Mouse (Mus musculus) lung, embryonic 14.5 days (tissue): Measurements from ENCODE around the gene Ttc38. TPM values are rescaled to one million over a fixed set of nuclear protein-coding genes. Genes with fewer than 3 reads are reported as not detected.

Source experiments
- ATAC-seq: fragments of 200-750 bp; cut with Nextera tagmentation; 2 replicates; pipeline ENCODE4 v1.8.0; 2017; ENCODE audit warnings: mild to moderate bottlenecking, moderate TSS enrichment, moderate library complexity; ENCODE audit not compliant: insufficient read depth
- DNase-seq: peaks from one replicate; pipeline ENCODE4 v3.0.0-alpha.2; 2015
- H3K27ac ChIP-seq: fragments of 300-500 bp; sonication (generic); 2 replicates; pipeline ENCODE4 v1.5.1; 2014; ENCODE audit warnings: low read depth, mild to moderate bottlenecking, moderate library complexity
- H3K27me3 ChIP-seq: fragments of 300-500 bp; sonication (generic); 2 replicates; pipeline ENCODE4 v1.6.1; 2014; ENCODE audit warnings: low read length, control low read depth; ENCODE audit not compliant: insufficient read depth
- H3K36me3 ChIP-seq: fragments of 300-500 bp; sonication (generic); 2 replicates; pipeline ENCODE4 v1.6.1; 2014; ENCODE audit warnings: control low read depth; ENCODE audit not compliant: insufficient read depth
- H3K4me1 ChIP-seq: fragments of 300-500 bp; sonication (generic); 2 replicates; pipeline ENCODE4 v1.6.1; 2014; ENCODE audit warnings: antibody characterized with exemption, control low read depth; ENCODE audit not compliant: insufficient read depth
- H3K4me2 ChIP-seq: fragments of 300-500 bp; sonication (generic); 2 replicates; pipeline ENCODE4 v1.6.1; 2014; ENCODE audit warnings: mild to moderate bottlenecking
- H3K4me3 ChIP-seq: fragments of 300-500 bp; sonication (generic); 2 replicates; pipeline ENCODE4 v1.5.1; 2014; ENCODE audit warnings: low read depth, low read length
- H3K9ac ChIP-seq: fragments of 300-500 bp; sonication (generic); 2 replicates; pipeline ENCODE4 v1.6.1; 2014
- H3K9me3 ChIP-seq: fragments of 300-500 bp; sonication (generic); 2 replicates; pipeline ENCODE4 v1.6.1; 2016; ENCODE audit warnings: low read depth, low read length, control low read depth
- CTCF ChIP-seq: IDR thresholded peaks from 2 replicates; pipeline ENCODE4 v1.5.1; 2016; ENCODE audit warnings: antibody characterized with exemption, low read depth
- WGBS: fragments of 180-500 bp; shearing (Covaris S2); extraction: QIAGEN DNeasy Blood & Tissue Kit; methylation state at CpG from one replicate; pipeline ENCODE4 v1.1.7; 2014; 5-methylcytosine and 5-hydroxymethylcytosine counted together
- polyA plus RNA-seq: library from polyadenylated mRNA; unstranded; fragments of >200 nt; fragmentation: Nextera tagmentation; extraction: Ambion mirVana; gene quantifications from 2 replicates; pipeline ENCODE4 v1.2.1, GENCODE M21; 2014

Gene Ttc38
- polyA plus RNA-seq, 1 experiment from 2014 or later = 3.4 TPM

DNA sequence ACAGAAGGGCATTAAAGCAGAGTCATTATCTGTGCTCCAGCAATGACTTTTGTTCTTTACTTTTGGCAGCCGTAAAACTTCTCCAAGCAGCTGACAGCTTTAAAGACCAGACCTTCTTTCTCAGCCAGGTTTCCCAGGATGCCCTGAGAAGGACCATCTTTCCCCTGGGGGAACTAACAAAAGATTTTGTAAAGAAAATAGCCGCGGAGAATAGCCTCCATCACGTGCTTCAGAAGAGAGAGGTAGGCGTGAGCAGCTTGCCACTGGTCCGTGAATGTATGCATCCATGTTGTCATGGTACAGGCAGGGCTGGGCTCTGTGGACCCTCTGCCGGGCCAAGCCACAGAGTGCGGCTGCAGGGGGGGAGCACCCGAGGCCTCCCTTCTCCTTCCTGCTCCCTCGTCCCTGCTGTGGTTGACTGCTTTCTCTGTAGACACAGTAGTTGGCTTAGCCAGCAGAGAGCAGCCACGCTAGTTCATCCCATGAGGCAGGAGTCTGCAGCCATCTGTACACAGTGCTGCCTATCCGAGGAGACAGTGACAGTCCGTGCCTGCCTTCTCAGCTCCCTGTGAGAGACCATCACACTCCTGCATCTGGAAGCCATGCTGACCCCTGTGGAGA, 60.5 kb downstream of the Ttc38 start:
- H3K9me3 ChIP-seq = no peaks in the 10 kb centered on the region
- TF ChIP-seq CTCF = no peak
- H3K27me3 ChIP-seq = no peaks in the 10 kb centered on the region
- DNase-seq (no peak), ATAC-seq (no peak)
- H3K4me1 ChIP-seq = no peaks in the 10 kb centered on the region
- H3K36me3 ChIP-seq = peaks cover 83% of the 10 kb centered on the region
- no peak overlapping the region for H3K4me3 ChIP-seq
- 84% methylated on average over 13 of the region's 13 CpGs for WGBS
- no peak overlapping the region for H3K4me2 ChIP-seq
- no peak overlapping the region for H3K9ac ChIP-seq
- H3K27ac ChIP-seq = no peak overlapping the region

DNA sequence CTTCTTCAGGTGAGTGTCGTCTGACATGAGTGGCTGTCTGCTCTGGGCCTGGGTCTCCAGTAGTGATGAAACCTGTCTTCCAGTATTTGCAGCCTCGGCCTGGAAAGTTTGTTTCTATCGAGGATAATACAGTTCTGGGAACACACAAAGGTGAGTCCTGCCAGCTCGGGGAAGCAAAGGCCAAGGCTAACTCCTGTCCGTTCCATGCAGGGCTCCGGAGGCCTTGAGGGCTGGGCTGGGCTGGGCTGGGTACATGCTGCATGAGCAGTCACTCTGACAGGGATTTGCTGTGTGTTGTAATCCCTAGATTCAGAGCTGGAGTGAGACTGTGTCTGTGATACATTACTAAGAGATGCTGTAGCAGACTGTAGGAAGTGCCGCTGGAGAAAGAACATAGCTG, 61.8 kb downstream of the Ttc38 start:
- TF ChIP-seq CTCF = no peak
- Histone ChIP-seq H3K4me1 (no peaks in the 10 kb centered on the region), H3K27me3 (no peaks in the 10 kb centered on the region), H3K27ac (no peak overlapping the region), H3K4me2 (no peak overlapping the region), H3K4me3 (no peak overlapping the region), H3K9me3 (no peaks in the 10 kb centered on the region), H3K36me3 (peaks cover 85% of the 10 kb centered on the region), H3K9ac (no peak overlapping the region)
- no peak for ATAC-seq
- 86% methylated on average over 7 of the region's 7 CpGs for WGBS
- no peak for DNase-seq

DNA sequence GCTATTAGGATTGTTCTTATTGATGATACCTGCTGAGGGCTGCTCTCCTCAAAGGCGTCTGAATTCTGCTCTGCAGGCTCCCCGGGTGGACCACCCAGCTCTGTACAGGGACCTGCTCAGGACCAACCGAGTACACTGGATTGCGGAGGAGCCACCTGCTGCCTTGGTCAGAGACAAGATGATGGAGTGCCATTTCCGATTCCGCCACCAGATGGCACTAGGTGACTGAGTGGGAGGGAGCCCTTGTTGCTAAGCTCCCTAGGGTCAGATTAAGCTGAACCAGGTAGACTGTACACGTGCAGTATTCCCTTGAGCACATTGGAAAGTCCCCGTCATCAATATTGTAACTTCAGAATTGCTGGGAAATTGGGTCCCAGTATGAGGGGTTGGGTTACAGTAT, 64.2 kb downstream of the Ttc38 start:
- Histone ChIP-seq H3K9me3 (no peaks in the 10 kb centered on the region), H3K9ac (no peak overlapping the region), H3K4me1 (no peaks in the 10 kb centered on the region), H3K27me3 (no peaks in the 10 kb centered on the region), H3K27ac (no peak overlapping the region), H3K4me3 (no peak overlapping the region), H3K36me3 (peaks cover 88% of the 10 kb centered on the region), H3K4me2 (no peak overlapping the region)
- peak; percentile 95 for TF ChIP-seq CTCF
- WGBS = 12% methylated on average over 8 of the region's 8 CpGs
- peak; percentile 89 for DNase-seq
- ATAC-seq = peak; percentile 56

DNA sequence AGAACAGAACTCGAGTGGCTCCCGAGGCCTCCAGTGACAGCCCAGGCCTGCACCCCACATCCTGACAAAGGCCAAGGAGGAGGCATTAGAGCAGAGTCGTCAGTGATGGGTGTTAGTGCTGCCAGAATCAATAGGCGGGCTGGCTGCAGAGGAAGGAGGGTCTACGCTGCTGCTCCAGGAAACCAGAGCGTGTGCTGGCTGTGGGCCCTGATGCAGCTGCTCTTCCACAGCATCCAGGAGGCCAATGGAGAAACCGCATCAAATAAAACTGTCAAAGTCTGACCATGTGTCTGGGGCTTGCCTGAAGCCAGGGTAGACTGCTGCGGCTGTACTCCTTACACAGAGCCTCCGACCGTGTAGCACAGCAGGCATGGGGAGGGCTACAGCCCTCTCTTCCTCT, 65.0 kb downstream of the Ttc38 start:
- H3K4me1 ChIP-seq = no peaks in the 10 kb centered on the region
- H3K27ac ChIP-seq = no peak overlapping the region
- no peak overlapping the region for H3K9ac ChIP-seq
- H3K36me3 ChIP-seq = peaks cover 83% of the 10 kb centered on the region
- TF ChIP-seq CTCF = no peak
- no peak for DNase-seq
- WGBS = 83% methylated on average over 10 of the region's 10 CpGs
- H3K4me2 ChIP-seq = no peak overlapping the region
- H3K27me3 ChIP-seq = no peaks in the 10 kb centered on the region
- H3K4me3 ChIP-seq = no peak overlapping the region
- no peak for ATAC-seq
- no peaks in the 10 kb centered on the region for H3K9me3 ChIP-seq

DNA sequence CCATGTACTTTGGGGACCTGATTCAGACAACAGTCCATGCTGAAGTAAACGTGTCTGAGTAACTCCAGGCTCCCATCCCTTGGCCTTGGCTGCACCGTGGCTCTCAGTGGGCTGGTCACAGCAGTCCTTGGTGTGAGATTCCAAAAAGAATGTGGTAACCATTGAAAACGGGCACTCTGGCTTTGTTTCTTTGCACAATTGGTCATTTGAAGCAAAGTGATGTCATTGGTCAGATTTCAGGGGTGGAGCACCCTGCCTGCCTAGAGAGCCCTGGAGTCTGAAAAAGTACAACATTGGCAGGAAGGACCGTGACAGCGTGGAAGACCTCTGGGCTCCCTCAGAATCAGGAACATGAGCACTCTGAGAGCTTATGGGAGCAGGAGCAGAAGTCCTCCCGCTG, 67.3 kb downstream of the Ttc38 start:
- no peak for DNase-seq
- Histone ChIP-seq H3K4me1 (no peaks in the 10 kb centered on the region), H3K4me2 (no peak overlapping the region), H3K27me3 (no peaks in the 10 kb centered on the region), H3K9me3 (no peaks in the 10 kb centered on the region), H3K9ac (no peak overlapping the region), H3K27ac (no peak overlapping the region), H3K4me3 (no peak overlapping the region), H3K36me3 (peaks cover 70% of the 10 kb centered on the region)
- WGBS = 73% methylated on average over 6 of the region's 6 CpGs
- no peak for ATAC-seq
- TF ChIP-seq CTCF = no peak

DNA sequence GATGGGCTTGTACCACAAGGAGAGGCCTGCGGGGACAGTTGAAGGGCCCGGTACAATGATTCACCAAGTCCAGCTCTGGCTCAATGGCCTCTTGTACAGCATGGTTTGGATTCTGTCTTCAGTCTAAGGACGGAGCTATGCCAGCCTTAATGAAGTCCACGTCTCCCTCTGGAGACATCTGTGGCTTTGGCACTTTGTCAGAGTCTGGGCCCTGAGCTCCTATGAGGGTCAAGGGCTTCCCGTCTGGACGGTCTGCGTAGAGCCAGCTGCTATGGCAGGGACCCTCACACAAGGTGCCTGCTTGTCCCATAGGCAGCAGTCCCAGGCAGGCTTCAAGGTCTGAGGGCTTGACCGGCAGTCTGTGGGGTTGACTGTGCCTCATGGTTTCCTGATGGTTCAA, 68.2 kb downstream of the Ttc38 start:
- no peak overlapping the region for H3K27ac ChIP-seq
- no peak for ATAC-seq
- peaks cover 61% of the 10 kb centered on the region for H3K36me3 ChIP-seq
- no peak for DNase-seq
- no peak for TF ChIP-seq CTCF
- H3K4me1 ChIP-seq = no peaks in the 10 kb centered on the region
- H3K4me3 ChIP-seq = no peak overlapping the region
- no peak overlapping the region for H3K9ac ChIP-seq
- 78% methylated on average over 8 of the region's 8 CpGs for WGBS
- H3K9me3 ChIP-seq = no peaks in the 10 kb centered on the region
- no peak overlapping the region for H3K4me2 ChIP-seq
- no peaks in the 10 kb centered on the region for H3K27me3 ChIP-seq

DNA sequence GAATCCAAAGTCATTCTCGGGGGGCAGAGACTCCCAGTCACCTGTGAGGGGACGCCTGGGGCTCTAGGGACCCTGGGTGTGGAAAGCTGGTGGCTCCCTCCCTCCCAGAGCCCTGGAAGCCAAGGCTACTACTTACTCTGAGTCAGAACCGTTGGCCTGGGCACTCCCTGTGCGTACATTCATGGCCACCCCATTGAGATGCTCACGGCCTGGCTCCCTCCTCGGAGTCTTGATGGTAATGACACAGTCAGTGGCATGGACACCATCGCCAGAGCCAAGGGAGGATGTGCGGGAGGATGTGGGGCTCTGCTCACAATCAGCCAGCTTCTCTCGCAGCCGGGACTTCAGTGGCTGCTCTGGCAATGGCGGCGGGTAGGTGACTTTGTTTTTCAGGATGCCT, 68.7 kb downstream of the Ttc38 start:
- Histone ChIP-seq H3K4me3 (no peak overlapping the region), H3K9me3 (no peaks in the 10 kb centered on the region), H3K27ac (no peak overlapping the region), H3K4me2 (no peak overlapping the region), H3K9ac (no peak overlapping the region), H3K4me1 (no peaks in the 10 kb centered on the region), H3K36me3 (peaks cover 56% of the 10 kb centered on the region), H3K27me3 (no peaks in the 10 kb centered on the region)
- 73% methylated on average over 12 of the region's 12 CpGs for WGBS
- no peak for ATAC-seq
- no peak for DNase-seq
- no peak for TF ChIP-seq CTCF

DNA sequence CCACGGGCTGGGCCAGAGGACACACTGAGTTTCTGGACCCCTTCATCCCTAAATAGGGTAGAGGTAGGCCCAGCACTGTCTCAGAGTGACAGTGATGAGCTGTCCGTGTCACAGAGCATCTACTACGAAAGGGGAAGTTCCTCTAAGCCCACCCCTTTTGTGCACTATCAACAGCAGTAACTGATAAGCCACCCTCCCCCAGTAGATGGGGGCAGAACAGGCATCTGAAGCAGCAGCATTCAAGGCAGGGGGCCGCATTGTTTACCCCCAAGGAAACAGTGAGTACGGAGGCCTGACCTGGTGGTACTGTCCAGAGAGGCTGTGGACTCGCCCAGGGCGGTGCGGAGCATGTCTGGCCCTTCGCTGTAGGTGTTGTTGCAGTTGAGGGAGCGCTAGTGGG, 70.4 kb downstream of the Ttc38 start:
- H3K36me3 ChIP-seq = peaks cover 42% of the 10 kb centered on the region

More for the DNA sequence above, 70.4 kb downstream of the Ttc38 start:
- TF ChIP-seq CTCF = no peak
- Histone ChIP-seq H3K4me2 (no peak overlapping the region), H3K9me3 (no peaks in the 10 kb centered on the region), H3K4me3 (no peak overlapping the region), H3K4me1 (no peaks in the 10 kb centered on the region), H3K9ac (no peak overlapping the region), H3K27me3 (no peaks in the 10 kb centered on the region), H3K27ac (no peak overlapping the region)
- no peak for DNase-seq
- WGBS = 70% methylated on average over 10 of the region's 10 CpGs
- ATAC-seq = no peak
